Mouse (Mus musculus) kidney, postnatal 4 days (tissue): ENCODE measurements around the gene Rnf40.
A peak's percentile ranks its signal among the peaks of the same experiment; 100 is the strongest.

ENCODE experiments used
- DNase-seq, 2 experiments: peaks; one replicate each; pipeline ENCODE4 v3.0.0; 2021; ENCODE audit warnings: mixed read lengths in 2 of 2

The Rnf40 gene

DNA sequence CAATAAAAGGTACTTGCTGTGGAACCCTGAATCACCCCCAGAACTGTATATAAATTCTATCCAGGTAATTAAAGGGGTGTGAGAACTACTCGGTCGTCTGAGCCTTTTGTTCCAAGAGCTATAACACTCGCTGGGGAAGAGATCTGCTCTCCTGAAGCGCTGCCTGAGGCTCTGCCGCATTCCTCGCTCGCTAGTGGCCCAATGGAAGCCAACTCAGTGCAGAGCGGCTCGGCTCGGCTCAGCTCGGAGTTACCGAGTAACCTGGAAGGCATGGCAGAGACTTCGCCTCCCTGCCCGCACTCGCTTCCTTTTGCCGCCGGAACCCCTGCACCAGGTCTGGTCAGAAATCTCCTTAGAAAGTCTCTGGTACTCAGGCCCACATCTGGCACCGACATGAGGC is 63.5 kb downstream of the Rnf40 start:
- peak; percentile 48 to 66 for DNase-seq

- DNase-seq: no peak
Measured at GRCm38 (mm10) chr7:127654318-127654717, 65.8 kb downstream of the Rnf40 start.
